16 mouse cellular contexts compared by ENCODE assay signal in genomic region chr10:25219901-25220495, GRCm38 (mm10).
DNase-seq lines count a peak whose midpoint lies in the region; ATAC-seq and TF ChIP-seq lines count a peak whose summit lies in the region.
"Had no signal": no experiment of that assay in that cellular context is flagged by ENCODE, and none has a peak within 500 bp of the region (broad histone marks: within the 10 kb centered on the region; RNA-seq: fewer than 3 reads in every experiment).

No protein-coding gene starts in this region.

- TF ChIP-seq CTCF in hindbrain, postnatal 0 days (IDR thresholded peaks at IDR 0.05; ENCODE audit: low read depth), result no peak
- no peak for TF ChIP-seq CTCF in midbrain, postnatal 0 days (IDR thresholded peaks at IDR 0.05)
- no peak for TF ChIP-seq CTCF in intestine, postnatal 0 days (IDR thresholded peaks at IDR 0.05; ENCODE audit: low read depth)

- 58% methylated on average over 15 of the region's 15 CpGs for WGBS in embryonic facial prominence, embryonic 13.5 days
- WGBS in embryonic facial prominence, embryonic 10.5 days, result 80% methylated on average over 15 of the region's 15 CpGs
- WGBS in hindbrain, postnatal 0 days, result 50% methylated on average over 15 of the region's 15 CpGs
- 66% methylated on average over 15 of the region's 15 CpGs for WGBS in hindbrain, embryonic 13.5 days
- WGBS in midbrain, embryonic 15.5 days, result 80% methylated on average over 15 of the region's 15 CpGs
- WGBS in midbrain, postnatal 0 days, result 74% methylated on average over 15 of the region's 15 CpGs
- WGBS in intestine, postnatal 0 days, result 83% methylated on average over 15 of the region's 15 CpGs

- H3K9me3 ChIP-seq in embryonic facial prominence, embryonic 13.5 days, result no peaks in the 10 kb centered on the region
- no peaks in the 10 kb centered on the region for H3K9me3 ChIP-seq in embryonic facial prominence, embryonic 10.5 days
- no peaks in the 10 kb centered on the region for H3K9me3 ChIP-seq in hindbrain, postnatal 0 days (ENCODE audit: low read length)
- H3K9me3 ChIP-seq in hindbrain, embryonic 13.5 days, result no peaks in the 10 kb centered on the region
- H3K9me3 ChIP-seq in midbrain, embryonic 15.5 days, result no peaks in the 10 kb centered on the region
- no peaks in the 10 kb centered on the region for H3K9me3 ChIP-seq in midbrain, postnatal 0 days (ENCODE audit: low read length)
- no peaks in the 10 kb centered on the region for H3K9me3 ChIP-seq in intestine, postnatal 0 days (ENCODE audit: control insufficient read depth)
- H3K9me3 ChIP-seq: forebrain, embryonic 13.5 days; limb, embryonic 12.5 days; liver, embryonic 12.5 days; neural tube, embryonic 12.5 days had no signal

- peak overlapping the region; percentile 32; the same call in 1 of the 2 replicates for H3K4me2 ChIP-seq in embryonic facial prominence, embryonic 13.5 days
- H3K4me2 ChIP-seq in hindbrain, postnatal 0 days (ENCODE audit: low read depth, low read length), result no peak overlapping the region
- no peak overlapping the region for H3K4me2 ChIP-seq in hindbrain, embryonic 13.5 days
- no peak overlapping the region for H3K4me2 ChIP-seq in midbrain, embryonic 15.5 days
- H3K4me2 ChIP-seq in midbrain, postnatal 0 days (ENCODE audit: low read depth, low read length, poor library complexity, severe bottlenecking), result no peak overlapping the region
- no peak overlapping the region for H3K4me2 ChIP-seq in intestine, postnatal 0 days (replicated peaks; ENCODE audit: low read depth)
- H3K4me2 ChIP-seq: heart, embryonic 11.5 days; limb, embryonic 12.5 days; liver, embryonic 12.5 days had no signal

- H3K36me3 ChIP-seq in embryonic facial prominence, embryonic 13.5 days, result no peaks in the 10 kb centered on the region
- H3K36me3 ChIP-seq in embryonic facial prominence, embryonic 10.5 days (replicated peaks), result no peaks in the 10 kb centered on the region
- H3K36me3 ChIP-seq in hindbrain, postnatal 0 days (ENCODE audit: insufficient read depth, low read length), result no peaks in the 10 kb centered on the region
- no peaks in the 10 kb centered on the region for H3K36me3 ChIP-seq in hindbrain, embryonic 13.5 days
- no peaks in the 10 kb centered on the region for H3K36me3 ChIP-seq in midbrain, embryonic 15.5 days (replicated peaks)
- no peaks in the 10 kb centered on the region for H3K36me3 ChIP-seq in midbrain, postnatal 0 days (ENCODE audit: insufficient read depth, low read length)
- H3K36me3 ChIP-seq in intestine, postnatal 0 days (ENCODE audit: control insufficient read depth, insufficient read depth), result no peaks in the 10 kb centered on the region
- H3K36me3 ChIP-seq: limb, embryonic 12.5 days; neural tube, embryonic 12.5 days had no signal

- no peak overlapping the region for H3K27ac ChIP-seq in embryonic facial prominence, embryonic 13.5 days
- H3K27ac ChIP-seq in embryonic facial prominence, embryonic 10.5 days (replicated peaks), result no peak overlapping the region
- no peak overlapping the region for H3K27ac ChIP-seq in hindbrain, postnatal 0 days
- no peak overlapping the region for H3K27ac ChIP-seq in hindbrain, embryonic 13.5 days
- no peak overlapping the region for H3K27ac ChIP-seq in midbrain, embryonic 15.5 days
- H3K27ac ChIP-seq in midbrain, postnatal 0 days (ENCODE audit: low read depth, low read length), result no peak overlapping the region
- H3K27ac ChIP-seq in intestine, postnatal 0 days (ENCODE audit: low read depth, low read length), result no peak overlapping the region
- H3K27ac ChIP-seq: forebrain, embryonic 13.5 days; limb, embryonic 12.5 days; liver, embryonic 12.5 days; neural tube, embryonic 12.5 days had no signal

- H3K4me3 ChIP-seq in embryonic facial prominence, embryonic 13.5 days, result no peak overlapping the region
- no peak overlapping the region for H3K4me3 ChIP-seq in embryonic facial prominence, embryonic 10.5 days
- no peak overlapping the region for H3K4me3 ChIP-seq in hindbrain, postnatal 0 days (ENCODE audit: low read length)
- H3K4me3 ChIP-seq in hindbrain, embryonic 13.5 days, result no peak overlapping the region
- no peak overlapping the region for H3K4me3 ChIP-seq in midbrain, embryonic 15.5 days
- H3K4me3 ChIP-seq in midbrain, postnatal 0 days (ENCODE audit: low read depth, low read length), result no peak overlapping the region
- no peak overlapping the region for H3K4me3 ChIP-seq in intestine, postnatal 0 days (ENCODE audit: low read depth, low read length)
- H3K4me3 ChIP-seq: erythroblast, embryonic 14.5 days; forebrain, embryonic 13.5 days; layer of hippocampus, adult 2 months; limb, embryonic 12.5 days; liver, embryonic 12.5 days; neural tube, embryonic 12.5 days had no signal

- no peaks in the 10 kb centered on the region for H3K27me3 ChIP-seq in embryonic facial prominence, embryonic 13.5 days
- H3K27me3 ChIP-seq in embryonic facial prominence, embryonic 10.5 days (replicated peaks; ENCODE audit: low read depth, poor library complexity, severe bottlenecking), result no peaks in the 10 kb centered on the region
- no peaks in the 10 kb centered on the region for H3K27me3 ChIP-seq in hindbrain, postnatal 0 days (ENCODE audit: insufficient read depth, low read length)
- no peaks in the 10 kb centered on the region for H3K27me3 ChIP-seq in hindbrain, embryonic 13.5 days
- H3K27me3 ChIP-seq in midbrain, embryonic 15.5 days (replicated peaks), result no peaks in the 10 kb centered on the region
- no peaks in the 10 kb centered on the region for H3K27me3 ChIP-seq in midbrain, postnatal 0 days (ENCODE audit: insufficient read depth, low read length)
- H3K27me3 ChIP-seq in intestine, postnatal 0 days (replicated peaks; ENCODE audit: control insufficient read depth, insufficient read depth, low read length), result no peaks in the 10 kb centered on the region
- H3K27me3 ChIP-seq: forebrain, embryonic 13.5 days; limb, embryonic 12.5 days; liver, embryonic 12.5 days; neural tube, embryonic 12.5 days; Patski had no signal

- H3K9ac ChIP-seq in embryonic facial prominence, embryonic 13.5 days, result no peak overlapping the region
- no peak overlapping the region for H3K9ac ChIP-seq in hindbrain, postnatal 0 days (replicated peaks; ENCODE audit: low read length)
- no peak overlapping the region for H3K9ac ChIP-seq in hindbrain, embryonic 13.5 days
- H3K9ac ChIP-seq in midbrain, embryonic 15.5 days, result no peak overlapping the region
- H3K9ac ChIP-seq in midbrain, postnatal 0 days (replicated peaks; ENCODE audit: low read length, poor library complexity, severe bottlenecking), result no peak overlapping the region
- no peak overlapping the region for H3K9ac ChIP-seq in intestine, postnatal 0 days (ENCODE audit: low read depth, low read length)
- H3K9ac ChIP-seq: forebrain, embryonic 13.5 days; limb, embryonic 12.5 days; liver, embryonic 12.5 days; neural tube, embryonic 12.5 days had no signal

- peaks cover 14% of the 10 kb centered on the region; the same call in 1 of the 2 replicates for H3K4me1 ChIP-seq in embryonic facial prominence, embryonic 13.5 days
- peaks cover 20% of the 10 kb centered on the region for H3K4me1 ChIP-seq in embryonic facial prominence, embryonic 10.5 days
- H3K4me1 ChIP-seq in hindbrain, postnatal 0 days (ENCODE audit: insufficient read depth, low read length), result no peaks in the 10 kb centered on the region
- H3K4me1 ChIP-seq in hindbrain, embryonic 13.5 days (replicated peaks), result 0 out of 2 replicates have a peak, but pooled peaks cover 3% of the 10 kb centered on the region
- 0 out of 2 replicates have a peak, but pooled peaks cover 3% of the 10 kb centered on the region for H3K4me1 ChIP-seq in midbrain, embryonic 15.5 days
- H3K4me1 ChIP-seq in midbrain, postnatal 0 days (ENCODE audit: insufficient read depth, low read length), result no peaks in the 10 kb centered on the region
- no peaks in the 10 kb centered on the region for H3K4me1 ChIP-seq in intestine, postnatal 0 days (replicated peaks; ENCODE audit: control insufficient read depth, insufficient read depth, low read length)
- H3K4me1 ChIP-seq: forebrain, embryonic 13.5 days; liver, embryonic 12.5 days; neural tube, embryonic 12.5 days had no signal

- no peak for DNase-seq in embryonic facial prominence, embryonic 10.5 days (ENCODE audit: low spot score)
- no peak for DNase-seq in hindbrain, postnatal 0 days (ENCODE audit: low spot score)
- no peak for DNase-seq in midbrain, postnatal 0 days (ENCODE audit: low spot score)
- DNase-seq: adrenal gland, adult 8-10 months had no signal

- no peak for ATAC-seq in embryonic facial prominence, embryonic 13.5 days (ENCODE audit: insufficient number of reproducible peaks, insufficient read depth, low FRiP score, low TSS enrichment, low read depth)
- 0 out of 2 replicates have a peak, but pooled peaks have one; percentile 28 for ATAC-seq in hindbrain, postnatal 0 days
- no peak for ATAC-seq in hindbrain, embryonic 13.5 days (ENCODE audit: low FRiP score)
- ATAC-seq in midbrain, embryonic 15.5 days (replicated peaks), result 0 out of 2 replicates have a peak, but pooled peaks have one; percentile 38
- ATAC-seq in midbrain, postnatal 0 days (ENCODE audit: low FRiP score), result no peak
- no peak for ATAC-seq in intestine, postnatal 0 days
- ATAC-seq: liver, embryonic 12.5 days had no signal

Comparison
In these comparisons a context has a peak if more than half of its experiments do, and no peak if none do; other contexts are left out.
1. ATAC-seq: peak in hindbrain, postnatal 0 days (single experiment) and midbrain, embryonic 15.5 days (single experiment); none in embryonic facial prominence, embryonic 13.5 days (single experiment), hindbrain, embryonic 13.5 days (single experiment), midbrain, postnatal 0 days (single experiment) and intestine, postnatal 0 days (single experiment).